Mouse (Mus musculus): ENCODE measurements around the gene Rraga.
"Not testable (repeated sequence)": the region's sequence is repeated elsewhere in the genome, so short reads cannot be mapped to it uniquely, and the experiment has no call there.

Gene Rraga

DNA sequence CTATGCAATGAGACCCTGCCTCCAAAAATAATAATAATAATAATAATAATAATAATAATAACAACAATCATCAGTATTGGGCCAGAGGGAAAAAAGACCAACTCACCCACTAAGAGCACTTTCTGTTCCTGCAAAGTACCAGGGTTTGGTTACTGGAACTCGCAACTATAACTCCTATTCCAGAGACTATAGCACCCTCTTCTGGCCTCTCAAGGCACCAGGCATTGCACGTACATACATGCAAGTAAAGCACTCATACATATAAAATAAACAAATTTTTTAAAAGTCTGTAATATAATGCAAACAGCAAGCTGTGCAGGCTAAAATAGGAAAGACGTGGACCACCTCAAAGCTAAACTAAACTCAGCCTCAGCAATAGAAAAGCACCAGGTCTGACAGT is 12.8 kb downstream of the Rraga start:
- DNase-seq (ENCODE audit: low spot score in 2 of 2) = no peak

GRCm38 (mm10) chr4:86591304-86591703 is 15.8 kb downstream of the Rraga start:
- DNase-seq (ENCODE audit: low spot score in 2 of 2) = no peak

- peak; percentile 91 to 95 for DNase-seq (ENCODE audit: low spot score in 2 of 2)
Observed at GRCm38 (mm10) chr4:86611524-86612288, 36.2 kb downstream of the Rraga start, which contains the start of gene Haus6. Haus6 (minus strand) TSS chr4:86612055.

GRCm38 (mm10) chr4:86612289-86612620 is 36.8 kb downstream of the Rraga start:
- DNase-seq (ENCODE audit: low spot score in 2 of 2) = no peak

DNA sequence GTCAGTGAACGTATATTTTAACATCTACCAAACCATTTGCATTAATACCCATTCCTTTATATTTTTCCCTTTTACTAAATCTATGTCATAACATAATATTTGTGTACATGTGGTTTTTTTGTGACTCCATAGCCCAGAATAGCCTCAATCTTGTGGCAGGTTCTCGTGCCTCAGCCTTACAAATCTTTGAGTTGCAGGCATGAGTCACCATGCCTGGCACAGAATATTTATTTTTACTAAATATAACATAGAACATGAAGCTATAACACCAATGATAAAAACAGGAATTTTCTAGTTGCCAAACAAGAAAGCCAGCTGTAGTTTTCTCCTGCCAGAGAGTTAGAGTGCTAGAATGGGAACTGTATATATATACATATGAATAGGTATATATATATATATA is 45.0 kb downstream of the Rraga start:
- DNase-seq (ENCODE audit: low spot score in 2 of 2) = peak in 1 of 2 experiments; percentile 7

DNA sequence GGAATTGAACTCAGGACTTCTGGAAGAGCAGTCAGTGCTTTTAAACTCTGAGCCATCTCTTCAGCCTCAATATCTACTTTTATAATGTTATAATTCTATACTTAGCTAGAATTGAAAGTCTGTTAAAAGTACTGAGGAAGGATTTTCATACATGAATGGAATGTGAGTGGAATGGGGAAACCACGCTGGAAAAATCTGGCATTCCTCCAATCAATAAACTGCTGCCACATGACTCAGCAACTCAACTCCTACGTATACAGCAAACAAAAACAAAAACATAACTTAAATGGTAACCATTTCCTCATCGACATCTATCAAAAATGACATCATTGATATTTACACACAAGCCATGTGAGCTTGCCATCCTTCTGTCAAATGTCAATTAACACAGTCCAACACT is 46.6 kb downstream of the Rraga start:
- no peak for DNase-seq (ENCODE audit: low spot score in 2 of 2)

DNA sequence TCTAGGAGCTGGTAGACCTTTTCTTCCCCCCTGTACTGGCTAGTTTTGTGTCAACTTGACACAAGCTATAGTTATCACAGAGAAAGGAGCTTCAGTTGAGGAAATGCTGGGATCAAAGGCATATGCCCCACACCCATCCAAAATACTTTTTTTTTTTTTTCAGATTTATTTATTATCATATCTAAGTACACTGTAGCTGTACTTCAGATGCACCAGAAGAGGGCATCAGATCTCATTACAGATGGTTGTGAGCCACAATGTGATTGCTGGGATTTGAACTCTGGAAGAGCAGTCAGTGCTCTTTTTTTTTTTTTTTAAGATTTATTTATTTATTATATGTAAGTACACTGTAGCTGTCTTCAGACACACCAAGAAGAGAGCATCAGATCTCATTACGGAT is 47.1 kb downstream of the Rraga start:
- DNase-seq (ENCODE audit: low spot score in 2 of 2) = not testable (repeated sequence)

- no peak for DNase-seq (ENCODE audit: low spot score in 2 of 2)
Observed at GRCm38 (mm10) chr4:86625463-86625862, 50.0 kb downstream of the Rraga start.

DNA sequence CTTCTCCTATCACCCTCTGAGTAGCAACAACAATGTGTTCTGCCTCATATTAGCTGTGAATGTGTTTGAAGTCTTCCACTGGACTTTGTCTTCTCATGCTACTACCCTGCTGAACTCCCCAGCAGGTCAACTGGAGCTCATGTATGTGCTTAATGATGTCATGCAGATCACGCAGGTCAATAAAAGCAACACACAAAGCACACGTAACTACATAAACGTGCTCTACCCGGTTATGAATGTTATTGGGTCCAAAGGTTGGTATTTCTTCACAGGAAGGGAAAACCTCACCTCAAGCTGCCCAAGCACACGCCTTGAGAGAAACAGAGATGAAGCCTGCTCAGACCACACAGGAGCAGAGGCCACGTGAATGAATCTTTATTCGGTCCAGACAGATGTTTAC is 51.0 kb downstream of the Rraga start:
- not testable (repeated sequence) for DNase-seq (ENCODE audit: low spot score in 2 of 2)

Data from right cerebral cortex, postnatal 36 days (tissue).